Mouse (Mus musculus) CH12.LX (cell line): ENCODE results near the gene Slc29a4. TPM values are rescaled to one million over a fixed set of nuclear protein-coding genes. Genes with fewer than 3 reads are reported as not detected.

Experiments
- DNase-seq: peaks from one replicate; pipeline ENCODE4 v3.0.0-alpha.2; 2013; ENCODE audit errors: extremely low read depth
- H3K27ac ChIP-seq: 2 replicates; pipeline ENCODE4 v1.5.1; 2012; ENCODE audit warnings: low read depth, mild to moderate bottlenecking, control low read depth, moderate library complexity; ENCODE audit not compliant: insufficient read depth
- H3K27me3 ChIP-seq: replicated peaks from 2 replicates; pipeline ENCODE3; 2012; ENCODE audit warnings: inconsistent platforms
- H3K36me3 ChIP-seq, 2 experiments: replicated peaks in 1 of 2; 2 replicates each; pipeline versions ENCODE3 to v1.6.1; 2012; ENCODE audit warnings: inconsistent platforms in 1 of 2, low read length in 1 of 2, mild to moderate bottlenecking in 1 of 2, mixed read lengths in 1 of 2, moderate library complexity in 1 of 2; ENCODE audit not compliant: control insufficient read depth in 1 of 2, insufficient read depth in 1 of 2
- H3K4me1 ChIP-seq, 2 experiments: 2 replicates each; pipeline ENCODE4 v1.6.1; 2012; ENCODE audit warnings: inconsistent platforms in 1 of 2, moderate library complexity in 1 of 2; ENCODE audit not compliant: insufficient read depth in 2 of 2, control insufficient read depth in 1 of 2
- H3K4me2 ChIP-seq: 2 replicates; pipeline ENCODE4 v1.6.1; 2012; ENCODE audit warnings: low read depth, mild to moderate bottlenecking, control low read depth; ENCODE audit not compliant: poor library complexity, insufficient read depth, severe bottlenecking
- H3K4me3 ChIP-seq, 3 experiments: fragments of 150-350 bp in 1 of 3; sonication (generic) in 1 of 3; replicated peaks in 1 of 3; 2 replicates each; pipeline versions ENCODE3 to v1.5.1; 2011 to 2012; ENCODE audit warnings: low read depth in 2 of 3, low read length in 2 of 3, mild to moderate bottlenecking in 2 of 3, moderate library complexity in 2 of 3, control low read depth in 1 of 3, improper control_type of control experiment in 1 of 3, inconsistent platforms in 1 of 3, mixed read lengths in 1 of 3; ENCODE audit not compliant: poor library complexity in 1 of 3
- H3K79me2 ChIP-seq: replicated peaks from 2 replicates; pipeline ENCODE4 v1.6.1; 2012; ENCODE audit warnings: mild to moderate bottlenecking, moderate library complexity; ENCODE audit not compliant: control insufficient read depth, poor library complexity, insufficient read depth, severe bottlenecking; ENCODE audit errors: extremely low read depth
- H3K9ac ChIP-seq: 2 replicates; pipeline ENCODE4 v1.6.1; 2012; ENCODE audit warnings: low read depth, mild to moderate bottlenecking, control low read depth, moderate library complexity; ENCODE audit not compliant: insufficient read depth
- H3K9me3 ChIP-seq: replicated peaks from 2 replicates; pipeline ENCODE3; 2012; ENCODE audit warnings: low read length, inconsistent platforms, mixed read lengths
- CHD1 ChIP-seq: IDR thresholded peaks from 2 replicates; pipeline ENCODE4 v1.6.1; 2012; ENCODE audit warnings: low read depth, low read length, improper control_type of control experiment, inconsistent platforms
- CHD2 ChIP-seq: IDR thresholded peaks from 2 replicates; pipeline ENCODE4 v1.6.1; 2011; ENCODE audit warnings: low read length, improper control_type of control experiment
- CTCF ChIP-seq, 2 experiments: IDR thresholded peaks in 1 of 2; conservative IDR thresholded peaks in 1 of 2; 2 replicates each; pipeline ENCODE4 v1.5.1; 2011 to 2012; ENCODE audit warnings: low read depth in 2 of 2, low read length in 2 of 2, improper control_type of control experiment in 1 of 2, inconsistent platforms in 1 of 2, mild to moderate bottlenecking in 1 of 2, moderate library complexity in 1 of 2
- E2F4 ChIP-seq: IDR thresholded peaks from 2 replicates; pipeline ENCODE4 v1.6.1; 2011; ENCODE audit warnings: low read depth, low read length, improper control_type of control experiment; ENCODE audit not compliant: insufficient replicate concordance
- HCFC1 ChIP-seq: IDR thresholded peaks from 2 replicates; pipeline ENCODE4 v1.6.1; 2012; ENCODE audit warnings: low read depth, mild to moderate bottlenecking, inconsistent platforms, low read length, improper control_type of control experiment
- IRF4 ChIP-seq: IDR thresholded peaks from 2 replicates; pipeline ENCODE4 v1.6.1; 2014; ENCODE audit warnings: low read depth, mild to moderate bottlenecking, inconsistent platforms, low read length, improper control_type of control experiment
- JUND ChIP-seq: conservative IDR thresholded peaks from 2 replicates; pipeline ENCODE4 v1.6.1; 2011; ENCODE audit warnings: low read depth, low read length, improper control_type of control experiment
- KAT2A ChIP-seq: IDR thresholded peaks from 2 replicates; pipeline ENCODE4 v1.6.1; 2012; ENCODE audit warnings: low read length, improper control_type of control experiment, inconsistent platforms; ENCODE audit not compliant: insufficient replicate concordance
- MAX ChIP-seq: IDR thresholded peaks from 2 replicates; pipeline ENCODE4 v1.6.1; 2011; ENCODE audit warnings: low read length, improper control_type of control experiment
- MEF2A ChIP-seq: IDR thresholded peaks from 2 replicates; pipeline ENCODE4 v1.6.1; 2014; ENCODE audit warnings: low read depth, mild to moderate bottlenecking, inconsistent platforms, low read length, improper control_type of control experiment, borderline replicate concordance
- NELFE ChIP-seq: IDR thresholded peaks from 2 replicates; pipeline ENCODE4 v1.6.1; 2011; ENCODE audit warnings: low read depth, low read length, improper control_type of control experiment
- NRF1 ChIP-seq: IDR thresholded peaks from 2 replicates; pipeline ENCODE4 v1.6.1; 2014; ENCODE audit warnings: low read depth, mild to moderate bottlenecking, inconsistent platforms, low read length, improper control_type of control experiment, moderate library complexity
- PAX5 ChIP-seq: IDR thresholded peaks from 2 replicates; pipeline ENCODE4 v1.6.1; 2012; ENCODE audit warnings: low read length, inconsistent platforms, mixed read lengths
- POLR2A ChIP-seq: IDR thresholded peaks from 2 replicates; pipeline ENCODE4 v1.6.1; 2011; ENCODE audit warnings: low read depth, mild to moderate bottlenecking, improper control_type of control experiment, low read length
- POLR2AphosphoS2 ChIP-seq: IDR thresholded peaks from 2 replicates; pipeline ENCODE4 v1.6.1; 2011; ENCODE audit warnings: low read depth, low read length, improper control_type of control experiment
- RAD21 ChIP-seq: IDR thresholded peaks from 2 replicates; pipeline ENCODE4 v1.6.1; 2011; ENCODE audit warnings: low read depth, mild to moderate bottlenecking, low read length, improper control_type of control experiment, moderate library complexity
- RCOR1 ChIP-seq: conservative IDR thresholded peaks from 2 replicates; pipeline ENCODE4 v1.6.1; 2012; ENCODE audit warnings: low read depth, mild to moderate bottlenecking, inconsistent platforms, low read length, improper control_type of control experiment
- SIN3A ChIP-seq: IDR thresholded peaks from 2 replicates; pipeline ENCODE4 v1.6.1; 2012; ENCODE audit warnings: low read length, improper control_type of control experiment, inconsistent platforms
- SMC3 ChIP-seq: IDR thresholded peaks from 2 replicates; pipeline ENCODE4 v1.6.1; 2011; ENCODE audit warnings: low read depth, low read length, improper control_type of control experiment
- TBP ChIP-seq: conservative IDR thresholded peaks from 2 replicates; pipeline ENCODE4 v1.6.1; 2011; ENCODE audit warnings: low read depth, low read length, improper control_type of control experiment
- USF1 ChIP-seq: IDR thresholded peaks from 2 replicates; pipeline ENCODE4 v1.6.1; 2014; ENCODE audit warnings: low read depth, mild to moderate bottlenecking, inconsistent platforms, low read length, improper control_type of control experiment
- ZC3H11A ChIP-seq: IDR thresholded peaks from 2 replicates; pipeline ENCODE4 v1.6.1; 2012; ENCODE audit warnings: low read depth, mild to moderate bottlenecking, inconsistent platforms, low read length, improper control_type of control experiment
- ZMIZ1 ChIP-seq: IDR thresholded peaks from 2 replicates; pipeline ENCODE4 v1.6.1; 2012; ENCODE audit warnings: low read depth, mild to moderate bottlenecking, inconsistent platforms, low read length, improper control_type of control experiment
- ZNF384 ChIP-seq: IDR thresholded peaks from 2 replicates; pipeline ENCODE4 v1.6.1; 2012; ENCODE audit warnings: low read depth, low read length, improper control_type of control experiment, inconsistent platforms
- dilution Hi-C: fragments of 300-500 bp; cut with MboI; formaldehyde crosslinking; loops from 2 replicates; pipeline ENCODE4 v1.14.3; 2020; ENCODE audit warnings: low sequenced_read_pairs; ENCODE audit not compliant: extremely low pct_unique_long_range_greater_than_20kb, extremely low pct_ligation_motif_present
- in situ Hi-C: fragments of 300-500 bp; cut with MboI; formaldehyde crosslinking; loops from 3 replicates; pipeline ENCODE4 v1.14.3; 2019; ENCODE audit warnings: low sequenced_read_pairs, low pct_ligation_motif_present, low pct_unique_long_range_greater_than_20kb, mixed read lengths
- polyA plus RNA-seq: library from polyadenylated mRNA; unstranded; fragments of >175 nt; gene quantifications from 2 replicates; pipeline ENCODE4 v1.2.1, GENCODE M21; 2012; ENCODE audit warnings: low read depth; ENCODE audit not compliant: insufficient read length
- total RNA-seq, 2 experiments: library from RNA; depleted of rRNA; stranded (reverse); fragments of 300-350 nt in 1 of 2; fragments of >200 nt in 1 of 2; gene quantifications; 2 replicates each; pipeline ENCODE4 v1.2.3; 2012 to 2014

The Slc29a4 gene
- total and polyA plus RNA-seq, 3 experiments = not detected

DNA sequence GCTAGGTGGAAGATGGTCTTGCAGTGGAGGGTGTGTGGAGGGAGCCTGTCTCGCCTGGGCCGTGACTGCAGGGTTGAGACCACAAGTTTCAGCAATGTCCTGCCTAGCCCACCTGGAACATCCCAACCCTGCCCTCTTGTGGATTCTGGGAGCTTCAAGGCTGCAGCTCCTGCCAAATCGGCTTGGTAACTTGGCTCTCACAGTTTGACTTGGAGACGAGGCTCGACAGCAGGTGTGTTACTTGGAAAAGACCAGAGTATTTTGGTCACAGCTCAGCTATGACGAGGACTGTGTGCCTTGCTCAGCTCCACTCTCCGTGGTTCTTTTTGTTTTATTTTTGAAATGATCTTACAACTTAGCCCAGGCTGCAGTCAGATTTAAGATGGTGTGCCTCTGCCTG, 22.6 kb upstream of the Slc29a4 start:
- in situ Hi-C loops (loop anchor here (5.0 kb wide), 1 partner anchor 48 kb away; no protein-coding TSS in a partner anchor), dilution Hi-C loops (no loop called here)
- Histone ChIP-seq H3K4me2 (no peak overlapping the region), H3K79me2 (no peaks in the 10 kb centered on the region), H3K4me3 (no peak overlapping the region), H3K9me3 (no peaks in the 10 kb centered on the region), H3K36me3 (peaks cover 43 to 72% of the 10 kb centered on the region in 2 experiments), H3K27ac (no peak overlapping the region), H3K4me1 (no peaks in the 10 kb centered on the region), H3K9ac (no peak overlapping the region), H3K27me3 (no peaks in the 10 kb centered on the region)
- DNase-seq = no peak
- TF ChIP-seq CHD1 = no peak
- no peak for TF ChIP-seq ZC3H11A
- no peak for TF ChIP-seq ZNF384
- no peak for TF ChIP-seq HCFC1
- no peak for TF ChIP-seq PAX5
- TF ChIP-seq CHD2 = no peak
- no peak for TF ChIP-seq NRF1
- no peak for TF ChIP-seq MAX
- TF ChIP-seq TBP = no peak
- TF ChIP-seq ZMIZ1 = no peak
- TF ChIP-seq IRF4 = no peak
- no peak for TF ChIP-seq CTCF (conservative IDR thresholded peaks at IDR 0.05 in 1 of 2, IDR thresholded peaks at IDR 0.05 in 1 of 2; ENCODE audit: low read depth in 2 of 2, low read length in 2 of 2)
- no peak for TF ChIP-seq MEF2A
- no peak for TF ChIP-seq JUND
- no peak for TF ChIP-seq POLR2AphosphoS2
- no peak for TF ChIP-seq KAT2A
- no peak for TF ChIP-seq E2F4

DNA sequence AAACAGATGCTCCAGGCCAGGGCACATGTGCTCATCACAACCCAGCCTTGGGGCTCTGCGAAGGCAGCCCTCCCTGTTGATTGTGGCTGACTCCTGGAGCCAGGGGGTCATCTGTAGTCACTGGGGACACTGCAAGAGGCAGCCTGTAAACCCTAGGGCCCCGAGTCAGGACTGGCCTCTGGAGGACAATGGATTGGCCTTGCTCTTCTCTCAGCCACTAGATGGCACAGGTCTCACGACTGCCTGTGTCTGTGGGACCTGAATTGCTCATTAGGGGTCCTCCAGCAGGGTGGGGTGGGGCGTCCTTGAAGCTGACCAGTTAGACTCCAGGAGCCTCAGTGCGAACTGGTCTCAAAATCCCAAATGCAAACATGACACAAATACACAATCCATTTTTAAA, 19.2 kb upstream of the Slc29a4 start:
- H3K4me2 ChIP-seq = no peak overlapping the region
- in situ Hi-C loops (loop anchor here (5.0 kb wide), 1 partner anchor 44 kb away; no protein-coding TSS in a partner anchor), dilution Hi-C loops (no loop called here)
- no peaks in the 10 kb centered on the region for H3K27me3 ChIP-seq
- no peaks in the 10 kb centered on the region for H3K9me3 ChIP-seq
- H3K4me3 ChIP-seq = no peak overlapping the region
- H3K27ac ChIP-seq = no peak overlapping the region
- H3K79me2 ChIP-seq = no peaks in the 10 kb centered on the region
- DNase-seq = no peak
- peaks cover 11 to 39% of the 10 kb centered on the region in 2 experiments for H3K36me3 ChIP-seq
- TF ChIP-seq CTCF (conservative IDR thresholded peaks at IDR 0.05 in 1 of 2, IDR thresholded peaks at IDR 0.05 in 1 of 2; ENCODE audit: low read depth in 2 of 2, low read length in 2 of 2) (peak in 1 of 2 experiments; percentile 51; a peak in 2 of 4 replicates), RCOR1 (no peak), SIN3A (no peak), SMC3 (peak; percentile 50), POLR2AphosphoS2 (no peak), RAD21 (peak; percentile 20), POLR2A (no peak), KAT2A (no peak), USF1 (no peak), NELFE (no peak)
- H3K4me1 ChIP-seq = no peaks in the 10 kb centered on the region
- no peak overlapping the region for H3K9ac ChIP-seq
